Mouse (Mus musculus) hindlimb bud, embryonic 11.5 days (tissue): ENCODE results near the gene Pbx2.
"Not testable (repeated sequence)": the region's sequence is repeated elsewhere in the genome, so short reads cannot be mapped to it uniquely, and the experiment has no call there.

Experiments used
- DNase-seq: peaks from one replicate; pipeline ENCODE4 v3.0.0-alpha.2; 2012; ENCODE audit warnings: low read depth, low spot score; ENCODE audit errors: extremely low spot score

Pbx2 gene

DNA sequence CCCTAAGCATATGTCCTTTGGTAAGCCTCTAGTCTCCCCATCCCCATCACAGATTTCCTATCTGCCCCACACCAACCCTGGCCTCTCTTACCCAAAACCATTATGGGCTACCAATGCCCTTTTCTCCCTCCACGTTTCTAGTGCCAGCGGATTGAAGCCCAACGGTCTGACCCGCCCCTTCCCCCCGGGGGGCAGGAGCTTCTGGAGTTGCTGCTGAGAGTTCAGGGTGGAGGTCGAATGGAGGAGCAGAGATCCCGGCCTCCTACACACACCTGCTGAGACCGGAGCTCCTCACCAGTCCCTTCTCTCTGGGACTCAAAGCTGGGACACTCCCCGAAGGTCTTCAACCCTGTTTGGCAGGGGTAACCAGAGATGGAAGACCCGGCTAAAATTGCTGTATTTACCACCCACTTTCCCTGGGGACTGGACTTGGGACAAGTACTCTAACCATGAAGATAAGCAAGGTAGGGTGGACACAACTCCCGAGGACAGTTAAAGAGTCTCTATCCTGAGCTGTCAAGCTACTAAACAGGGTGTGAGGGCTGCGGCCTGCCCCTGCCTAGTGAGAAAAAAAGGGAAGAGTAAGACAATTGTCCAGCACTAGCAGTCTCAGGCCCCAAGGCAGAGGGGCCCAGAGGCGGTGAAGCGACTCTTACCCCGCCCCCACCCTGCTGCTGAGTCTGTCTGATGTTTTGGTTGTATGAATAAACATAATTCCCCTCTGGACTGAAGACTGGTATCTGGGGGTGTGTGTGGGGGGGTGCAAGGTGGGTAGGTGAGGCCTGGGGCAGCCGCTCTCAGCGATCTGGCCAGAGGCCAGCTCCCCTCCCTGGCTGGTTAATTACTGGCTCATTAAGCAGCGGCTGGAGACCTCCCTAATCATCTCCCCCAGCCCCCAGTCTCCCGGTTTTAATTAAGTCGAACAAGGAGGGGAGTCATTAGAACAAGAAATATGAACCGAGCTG lies at the start of gene Pbx2:
TSS of gene Pbx2 (plus strand) at position 238 of the 965 bp plus-strand sequence.
- no peak for DNase-seq

DNA sequence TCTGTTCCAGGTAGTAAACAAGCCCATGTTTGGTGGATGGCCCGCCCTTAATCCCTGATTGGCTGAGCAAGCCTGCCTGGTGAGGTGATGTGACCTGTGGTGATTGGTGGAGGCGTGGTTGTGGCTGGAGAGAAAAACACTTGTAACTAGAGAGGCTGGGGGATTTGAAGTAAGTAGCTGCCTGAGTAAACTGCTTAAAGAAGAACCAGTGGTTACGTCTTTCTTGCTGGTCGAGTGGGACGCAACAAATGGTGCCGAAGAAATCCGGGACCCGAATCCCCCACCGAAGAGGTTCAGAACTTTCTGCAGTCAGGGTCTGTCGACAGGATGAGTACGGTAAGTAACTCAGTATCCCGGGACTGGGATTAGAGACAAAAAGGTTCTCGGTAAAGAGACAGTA lies 47.5 kb upstream of the Pbx2 start:
- not testable (repeated sequence) for DNase-seq

DNA sequence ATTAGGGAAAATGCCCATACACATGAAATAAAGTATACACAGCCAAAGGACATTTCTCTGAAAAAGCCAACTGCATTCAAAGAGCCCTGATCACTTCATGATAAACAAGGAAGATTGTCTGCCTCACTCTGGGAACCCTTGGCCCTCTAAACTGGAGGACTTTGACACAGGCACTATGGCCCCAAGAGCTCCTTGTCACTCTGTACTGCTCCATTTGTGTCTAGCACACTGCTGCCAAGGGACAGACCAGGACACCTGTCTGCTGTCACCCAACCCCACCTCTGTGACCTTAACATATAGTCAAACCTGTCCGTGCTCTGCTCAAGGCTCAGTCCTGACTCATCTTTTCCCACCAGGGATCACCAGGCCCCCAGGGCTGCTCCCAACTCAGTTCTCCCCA lies 44.3 kb upstream of the Pbx2 start:
- no peak for DNase-seq

DNA sequence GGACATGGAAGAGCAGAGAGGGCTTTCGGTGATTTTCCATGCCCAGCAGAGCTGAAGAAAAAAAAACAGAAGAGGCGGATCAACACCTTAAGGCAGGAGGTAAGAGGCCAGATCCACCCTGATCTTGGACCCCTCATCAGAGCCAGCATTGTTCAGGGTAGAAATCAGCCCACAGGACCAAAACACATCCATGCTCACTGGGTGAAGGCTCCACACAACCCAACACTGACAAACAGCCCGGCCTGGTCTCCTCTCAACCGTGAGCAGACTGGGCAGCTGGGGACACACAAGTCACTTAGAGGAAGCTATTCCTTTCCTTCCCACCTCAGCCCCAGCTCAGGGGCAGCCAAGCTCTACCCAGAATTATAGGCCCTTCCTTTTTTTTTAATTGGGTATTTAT lies 43.5 kb upstream of the Pbx2 start:
- DNase-seq, result no peak

DNA sequence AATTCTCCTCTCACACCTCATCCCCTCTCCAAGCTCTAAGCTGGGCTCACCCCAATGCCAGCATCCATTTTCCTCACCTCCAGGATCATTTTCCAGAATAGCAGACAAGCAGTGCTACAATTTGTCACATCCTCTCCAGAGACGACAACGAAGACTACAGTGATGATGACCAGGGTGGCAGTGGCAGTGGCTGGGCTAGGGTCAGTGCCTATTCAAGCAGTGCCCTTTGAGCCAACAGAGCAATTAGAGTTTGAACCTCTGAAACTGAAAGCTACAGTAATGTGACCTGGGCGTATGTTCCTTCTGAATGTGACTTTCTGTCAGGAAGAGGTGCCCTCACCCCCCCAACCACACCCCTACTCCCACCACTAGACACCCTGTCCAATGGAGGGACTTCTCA lies 41.9 kb upstream of the Pbx2 start:
- no peak for DNase-seq

DNA sequence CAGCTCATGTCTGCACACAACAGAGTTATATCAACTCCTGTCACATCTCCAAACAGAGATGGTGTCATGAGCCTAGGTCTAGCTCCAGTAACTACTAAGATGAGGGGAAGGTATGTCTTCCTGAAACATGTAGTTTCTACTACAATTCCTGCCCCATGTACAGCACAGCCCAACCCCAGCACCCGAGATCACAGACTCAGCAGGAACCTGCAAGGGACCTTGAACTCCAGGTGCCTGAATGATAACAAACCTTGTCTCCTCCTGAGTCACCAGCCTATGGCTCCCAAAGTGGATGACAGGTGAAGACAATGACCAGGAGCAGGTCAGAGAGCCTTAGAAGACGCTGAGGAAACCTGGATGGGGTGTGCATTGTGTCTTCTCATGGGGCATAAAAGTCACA lies 41.2 kb upstream of the Pbx2 start:
- DNase-seq, result no peak

DNA sequence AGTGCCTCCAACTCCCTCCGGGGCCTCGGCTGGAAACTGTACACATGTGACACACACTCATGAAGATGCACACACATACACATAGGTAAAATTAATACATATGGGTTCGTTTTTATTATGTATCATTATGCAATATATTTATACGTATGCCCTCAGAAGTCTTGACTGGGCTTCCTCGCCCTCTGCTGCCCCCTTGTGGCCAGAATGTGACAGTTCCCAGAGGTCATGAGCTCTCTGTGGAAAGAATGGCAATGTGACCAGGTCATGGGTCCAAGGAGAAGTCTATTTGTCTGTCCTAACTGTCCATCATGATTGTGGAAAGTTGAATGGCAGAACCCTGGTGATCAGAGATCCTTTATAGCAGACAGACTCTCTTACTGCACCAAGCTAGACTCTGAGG lies 35.6 kb upstream of the Pbx2 start:
- peak; percentile 28 for DNase-seq

DNA sequence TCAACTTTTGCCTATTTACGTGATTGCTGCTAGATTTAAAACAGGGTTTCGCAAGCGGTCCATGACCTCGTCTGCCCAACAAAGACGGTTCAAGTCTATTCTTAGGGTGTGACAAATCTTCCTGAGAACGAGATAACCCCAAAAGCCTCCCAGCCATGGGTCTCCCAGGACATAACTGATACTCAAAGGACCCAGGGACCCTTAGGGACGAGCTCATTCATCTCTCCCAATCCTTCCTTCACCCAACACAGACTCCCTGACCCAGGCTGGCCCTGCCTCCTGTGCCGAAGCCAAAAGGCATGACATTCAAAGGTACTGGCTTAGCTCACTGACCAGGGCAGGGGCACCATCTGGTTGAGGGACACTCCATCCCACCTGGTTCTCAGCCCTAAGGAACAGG lies 34.7 kb upstream of the Pbx2 start:
- DNase-seq, result no peak

DNA sequence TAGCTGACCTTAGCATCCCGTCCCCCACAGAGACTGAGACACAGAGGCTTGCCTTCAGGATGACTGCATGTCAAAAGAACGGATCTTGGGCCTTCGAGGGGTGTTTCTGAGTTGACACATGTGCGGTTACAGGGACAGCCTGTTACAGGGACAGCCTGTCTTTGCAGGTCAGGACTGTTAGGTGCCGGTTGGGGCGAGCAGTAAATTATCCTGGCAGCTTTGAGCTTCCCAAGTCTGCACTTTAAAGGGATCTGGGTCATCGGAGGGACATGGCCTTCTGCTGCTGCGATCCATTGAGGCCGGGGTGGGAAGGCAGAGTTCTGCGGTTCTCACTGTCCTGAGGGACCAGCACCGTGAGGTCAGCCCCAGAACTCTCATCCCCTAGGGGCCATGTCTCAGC lies 33.7 kb upstream of the Pbx2 start:
- no peak for DNase-seq

DNA sequence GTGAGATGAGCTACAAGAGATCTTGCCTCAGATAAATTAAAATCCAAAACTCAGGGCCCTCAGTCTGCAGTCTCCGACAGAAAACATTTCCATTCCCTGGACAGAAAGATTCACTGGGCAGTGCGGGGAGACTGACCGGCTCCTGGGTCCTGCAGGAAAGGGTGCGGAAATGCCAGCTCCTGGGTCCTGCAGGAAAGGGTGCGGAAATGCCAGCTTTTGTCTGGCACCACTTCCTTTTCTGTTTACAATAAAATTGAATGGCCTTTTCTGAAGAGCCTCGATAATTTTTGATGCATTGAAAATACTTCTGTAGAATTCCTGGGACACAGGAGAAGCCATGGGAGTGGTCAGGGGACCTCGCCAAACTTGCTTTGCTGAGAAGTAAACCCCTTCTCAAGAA lies 31.9 kb upstream of the Pbx2 start:
- no peak for DNase-seq

DNA sequence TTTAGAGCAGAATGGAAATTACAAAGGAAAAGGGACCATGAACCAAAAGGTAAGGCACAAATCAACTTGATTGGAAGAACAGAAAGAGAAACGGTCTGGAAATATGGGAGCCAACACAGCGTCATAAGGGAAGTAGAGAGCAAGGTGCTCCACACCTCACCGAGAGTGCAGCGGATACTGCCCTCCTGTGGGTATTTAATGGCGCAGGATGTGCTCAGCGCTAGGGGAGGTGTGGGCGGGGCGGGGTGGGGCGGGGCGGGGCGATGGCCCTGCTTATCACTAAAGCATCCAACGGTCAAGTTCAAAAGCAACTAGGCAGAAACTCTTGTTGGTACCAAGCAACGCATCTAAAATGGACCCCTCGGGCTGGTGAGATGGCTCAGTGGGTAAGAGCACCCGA lies 31.2 kb upstream of the Pbx2 start:
- DNase-seq, result no peak

DNA sequence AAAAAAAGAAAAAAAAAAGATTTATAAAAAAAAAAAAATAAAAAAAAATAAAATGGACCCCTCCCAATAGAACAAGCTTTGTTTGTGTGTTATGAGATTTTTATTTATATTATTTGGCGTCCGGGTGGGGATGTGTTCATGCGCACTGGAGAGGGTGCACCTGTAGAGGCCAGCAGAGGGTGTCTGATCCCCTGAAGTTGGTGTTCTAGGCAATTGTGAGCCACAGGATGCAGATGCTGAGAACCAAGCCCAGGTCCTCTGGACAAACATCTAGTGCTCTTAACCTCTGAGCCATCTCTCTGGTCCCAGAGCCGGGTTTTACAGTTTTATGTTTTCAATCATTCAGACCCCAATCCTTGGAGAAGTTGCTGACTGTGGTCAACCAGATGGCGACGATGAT lies 30.6 kb upstream of the Pbx2 start:
- no peak for DNase-seq

DNA sequence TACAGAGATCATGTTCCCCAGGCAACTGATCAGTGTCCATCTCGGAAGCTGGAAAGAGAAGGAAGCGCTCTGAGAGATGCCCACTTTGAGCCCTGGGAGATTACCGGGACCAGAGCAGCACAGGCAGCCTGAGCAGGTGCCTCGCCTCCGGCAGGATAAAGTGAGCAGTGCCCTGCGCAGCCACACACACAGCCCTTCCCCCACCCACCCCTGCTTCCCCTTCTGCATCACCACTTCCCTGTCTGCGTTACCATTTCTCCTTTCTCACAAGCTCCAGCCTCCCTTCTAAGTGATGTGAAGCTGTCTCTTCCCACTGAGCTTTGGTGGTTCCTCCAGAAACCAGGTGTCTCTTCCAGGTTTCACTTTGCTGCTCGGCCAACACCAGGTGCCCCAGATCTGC lies 29.9 kb upstream of the Pbx2 start:
- no peak for DNase-seq

DNA sequence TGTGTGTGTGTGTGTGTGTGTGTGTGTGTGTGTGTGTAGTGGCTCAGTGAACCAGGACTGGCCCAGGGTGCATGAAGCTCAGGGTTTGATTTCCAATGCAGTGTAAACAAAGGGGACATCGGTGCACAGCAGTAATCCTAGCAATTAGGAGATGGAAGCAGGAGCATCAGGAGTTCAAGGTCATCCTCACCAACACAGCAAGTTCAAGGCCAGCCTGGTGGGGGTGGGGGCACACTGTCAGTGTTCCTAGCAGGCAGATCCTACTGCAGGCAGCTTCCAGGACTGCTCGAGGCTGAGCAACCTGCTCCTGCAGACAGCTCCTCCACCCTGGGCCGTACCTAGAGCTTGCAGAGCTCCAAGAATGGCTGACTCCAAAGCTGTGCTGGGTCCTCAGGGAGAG lies 28.5 kb upstream of the Pbx2 start:
- no peak for DNase-seq

DNA sequence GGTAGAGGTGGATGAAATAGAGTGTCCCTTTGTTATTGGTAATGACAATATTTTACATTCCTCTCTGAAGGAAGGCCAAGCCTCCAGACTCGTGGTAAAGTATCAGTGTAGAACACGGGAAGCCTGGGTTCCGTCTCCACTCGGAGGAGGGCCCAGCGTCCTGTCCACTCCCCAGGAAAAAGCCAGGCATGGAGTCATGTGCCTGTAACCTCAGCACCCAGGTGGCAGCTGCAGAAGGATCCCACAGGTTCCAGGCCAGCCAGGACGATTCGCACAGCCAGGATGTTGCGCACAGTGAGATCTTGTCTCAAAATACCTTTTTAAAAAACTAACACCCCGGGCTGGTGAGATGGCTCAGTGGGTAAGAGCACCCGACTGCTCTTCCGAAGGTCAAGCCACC lies 27.7 kb upstream of the Pbx2 start:
- no peak for DNase-seq

DNA sequence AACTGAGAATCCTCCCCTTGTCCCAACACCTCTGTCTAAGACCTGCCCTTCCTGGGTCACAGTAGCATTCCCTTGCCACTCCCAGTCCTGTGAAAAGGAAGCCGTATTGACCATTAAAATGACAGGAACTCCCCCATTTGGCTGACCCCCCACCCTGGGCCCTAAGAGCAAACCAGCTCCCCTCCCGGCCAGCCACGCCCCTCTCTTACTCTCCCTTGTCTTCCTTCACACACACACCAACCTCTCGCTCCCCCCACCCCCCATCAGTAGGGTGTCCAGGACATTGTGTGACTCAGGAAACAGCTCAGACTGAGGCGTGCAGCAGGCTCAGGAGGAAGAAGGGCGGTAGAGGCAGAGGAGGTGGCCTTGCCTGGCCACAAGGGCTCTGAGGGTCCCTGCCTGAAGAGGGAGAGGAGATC lies 27.1 kb upstream of the Pbx2 start, which contains the start of gene Notch4:
TSS of gene Notch4 (plus strand) at position 266 of the 419 bp plus-strand sequence.
- DNase-seq, result no peak

DNA sequence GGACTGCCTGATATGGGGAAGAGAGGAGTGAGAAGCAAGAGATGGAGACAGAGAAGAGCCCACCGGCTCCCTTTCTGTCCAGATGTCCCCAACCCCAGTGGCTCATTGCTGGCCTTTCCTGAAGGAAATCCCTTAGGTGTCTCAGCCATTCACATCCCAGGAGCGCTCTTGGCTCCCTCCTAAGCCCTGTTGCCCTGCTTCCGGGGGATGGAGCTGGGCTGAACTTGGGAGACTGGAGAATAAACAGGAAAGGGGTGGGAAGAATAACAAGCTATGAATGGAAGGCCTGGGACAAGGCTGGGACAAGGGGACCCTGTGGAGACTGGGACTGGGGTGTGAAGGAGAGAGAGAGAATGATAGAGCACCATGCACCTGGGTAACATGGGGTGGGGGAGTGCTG lies 26.3 kb upstream of the Pbx2 start:
- DNase-seq, result no peak

DNA sequence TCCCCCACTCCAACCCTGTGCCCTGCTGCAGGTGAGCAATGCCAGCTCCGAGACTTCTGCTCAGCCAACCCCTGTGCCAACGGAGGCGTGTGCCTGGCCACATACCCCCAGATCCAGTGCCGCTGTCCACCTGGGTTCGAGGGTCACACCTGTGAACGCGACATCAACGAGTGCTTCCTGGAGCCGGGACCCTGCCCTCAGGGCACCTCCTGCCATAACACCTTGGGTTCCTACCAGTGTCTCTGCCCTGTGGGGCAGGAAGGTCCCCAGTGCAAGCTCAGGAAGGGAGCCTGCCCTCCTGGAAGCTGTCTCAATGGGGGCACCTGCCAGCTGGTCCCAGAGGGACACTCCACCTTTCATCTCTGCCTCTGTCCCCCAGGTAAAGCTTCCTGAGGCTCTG lies 23.8 kb upstream of the Pbx2 start:
- no peak for DNase-seq

DNA sequence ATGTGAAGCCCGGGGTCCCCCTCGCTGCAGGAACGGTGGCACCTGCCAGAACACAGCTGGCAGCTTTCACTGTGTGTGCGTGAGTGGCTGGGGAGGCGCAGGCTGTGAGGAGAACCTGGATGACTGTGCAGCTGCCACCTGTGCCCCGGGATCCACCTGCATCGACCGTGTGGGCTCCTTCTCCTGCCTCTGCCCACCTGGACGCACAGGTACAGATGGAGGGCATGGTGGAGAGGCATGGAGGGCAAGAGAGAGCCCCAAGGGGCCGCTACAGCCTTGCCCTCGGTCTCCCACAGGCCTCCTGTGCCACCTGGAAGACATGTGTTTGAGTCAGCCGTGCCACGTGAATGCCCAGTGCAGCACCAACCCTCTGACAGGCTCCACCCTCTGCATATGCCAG lies 22.6 kb upstream of the Pbx2 start:
- DNase-seq, result no peak

DNA sequence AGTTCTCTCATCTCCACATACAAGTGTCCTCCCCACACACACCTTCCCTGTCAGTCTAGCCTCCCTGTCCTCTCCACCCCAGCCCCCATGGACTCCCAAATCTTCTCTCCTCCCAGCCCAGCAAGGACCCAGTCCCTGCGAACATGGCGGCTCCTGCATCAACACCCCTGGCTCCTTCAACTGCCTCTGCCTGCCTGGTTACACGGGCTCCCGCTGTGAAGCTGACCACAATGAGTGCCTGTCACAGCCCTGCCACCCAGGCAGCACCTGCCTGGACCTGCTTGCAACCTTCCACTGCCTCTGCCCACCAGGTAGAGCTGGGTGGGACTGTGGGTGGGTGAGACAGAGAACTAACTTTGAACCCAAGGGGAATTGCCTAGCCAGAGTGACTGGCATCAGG lies 21.1 kb upstream of the Pbx2 start:
- no peak for DNase-seq

DNA sequence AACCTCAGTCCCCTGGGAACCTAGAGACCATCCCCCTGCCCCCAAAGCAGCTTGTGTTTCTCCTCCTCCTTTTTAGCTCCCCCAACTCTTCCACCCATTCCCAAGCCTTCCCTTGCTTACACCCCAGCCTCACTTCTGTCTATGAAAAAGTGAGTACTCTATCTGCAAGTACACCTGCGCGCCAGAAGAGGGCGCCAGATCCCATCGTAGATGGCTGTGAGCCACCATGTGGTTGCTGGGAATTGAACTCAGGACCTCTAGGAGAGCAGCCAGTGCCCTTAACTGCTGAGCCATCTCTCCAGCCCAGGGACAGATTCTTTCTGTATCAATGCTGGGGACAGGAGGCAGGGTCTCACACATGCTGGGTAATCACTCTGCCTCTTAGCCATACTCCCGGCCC lies 19.2 kb upstream of the Pbx2 start:
- no peak for DNase-seq

DNA sequence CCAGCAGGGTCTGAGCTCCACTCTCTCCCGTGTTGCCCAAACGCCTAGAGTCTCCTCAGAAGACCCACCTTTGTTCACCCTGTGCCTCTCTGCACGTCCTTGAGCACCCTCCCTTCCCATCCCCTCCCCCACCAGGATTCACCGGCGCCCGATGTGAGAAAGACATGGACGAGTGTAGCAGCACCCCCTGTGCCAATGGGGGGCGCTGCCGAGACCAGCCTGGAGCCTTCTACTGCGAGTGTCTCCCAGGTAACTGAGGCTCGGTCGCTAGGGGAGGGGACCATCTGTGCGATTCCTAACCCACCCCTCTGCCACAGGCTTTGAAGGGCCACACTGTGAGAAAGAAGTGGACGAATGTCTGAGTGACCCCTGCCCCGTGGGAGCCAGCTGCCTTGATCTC lies 18.7 kb upstream of the Pbx2 start:
- no peak for DNase-seq

DNA sequence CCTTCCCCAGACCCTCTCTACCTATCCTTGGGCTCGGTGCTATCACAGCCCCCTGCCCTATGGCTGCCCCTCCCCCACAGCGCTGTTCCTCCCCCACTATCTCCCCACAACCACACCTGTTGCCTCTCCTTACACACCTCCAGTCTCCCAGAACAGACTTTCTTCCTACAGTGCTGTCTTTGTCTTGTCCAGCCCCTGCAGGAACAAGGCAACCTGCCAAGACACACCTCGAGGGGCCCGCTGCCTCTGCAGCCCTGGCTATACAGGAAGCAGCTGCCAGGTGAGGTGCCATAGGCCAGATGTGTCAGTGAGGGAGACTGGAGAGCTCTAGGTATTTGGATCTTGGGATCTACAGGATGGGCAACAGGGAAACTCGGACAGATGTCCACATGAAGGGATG lies 14.5 kb upstream of the Pbx2 start:
- DNase-seq, result no peak
